Mouse (Mus musculus) ES-E14 (cell line): Measurements from ENCODE around the gene Vps53.

ENCODE experiments used
- HCFC1 ChIP-seq: IDR thresholded peaks from 2 replicates; pipeline ENCODE4 v1.6.1; 2012; ENCODE audit warnings: low read length, inconsistent platforms, borderline replicate concordance; ENCODE audit not compliant: insufficient read depth
- MAFK ChIP-seq: IDR thresholded peaks from 2 replicates; pipeline ENCODE4 v1.6.1; 2014; ENCODE audit warnings: mild to moderate bottlenecking, low read depth, low read length, inconsistent platforms; ENCODE audit not compliant: insufficient read depth
- ZNF384 ChIP-seq: IDR thresholded peaks from 2 replicates; pipeline ENCODE4 v1.6.1; 2012; ENCODE audit warnings: low read depth, low read length, inconsistent platforms

GRCm38 (mm10) chr11:76042882-76043281 lies 136.6 kb downstream of the Vps53 start:
- no peak for TF ChIP-seq MAFK
- TF ChIP-seq HCFC1: no peak
- no peak for TF ChIP-seq ZNF384
